Mouse (Mus musculus): ENCODE data around the gene Plekha8. TPM values are rescaled to one million over a fixed set of nuclear protein-coding genes. Genes with fewer than 3 reads are reported as not detected.

The Plekha8 gene
- total RNA-seq, 1 experiment = 19.1 TPM

GRCm38 (mm10) chr6:54685103-54685502 is 90.2 kb downstream of the Plekha8 start:
- no peak for DNase-seq (ENCODE audit: low read depth, low spot score)
- no peak overlapping the region for H3K9ac ChIP-seq (ENCODE audit: insufficient read depth, low read depth, low read length, poor library complexity, severe bottlenecking)
- no peaks in the 10 kb centered on the region for H3K36me3 ChIP-seq (ENCODE audit: control insufficient read depth, insufficient read depth, low read length, poor library complexity, severe bottlenecking)
- H3K9me3 ChIP-seq (ENCODE audit: control insufficient read depth, insufficient read depth, low read depth, low read length) = no peaks in the 10 kb centered on the region
- peaks cover 0 to 10% of the 10 kb centered on the region in 2 experiments; a peak in 2 of 4 replicates for H3K4me1 ChIP-seq (ENCODE audit: control insufficient read depth in 2 of 2, insufficient read depth in 2 of 2, low read length in 2 of 2, poor library complexity in 1 of 2)
- H3K4me3 ChIP-seq (ENCODE audit: insufficient read depth in 1 of 2, low read depth in 1 of 2, low read length in 2 of 2, poor library complexity in 1 of 2, severe bottlenecking in 1 of 2) = no peak overlapping the region
- TF ChIP-seq CHD2 (IDR thresholded peaks at IDR 0.05; ENCODE audit: low read depth, low read length) (no peak), HCFC1 (IDR thresholded peaks at IDR 0.05; ENCODE audit: borderline replicate concordance, insufficient read depth, low read length) (no peak), ZC3H11A (IDR thresholded peaks at IDR 0.05; ENCODE audit: borderline replicate concordance, low read depth, low read length) (no peak), ZNF384 (IDR thresholded peaks at IDR 0.05; ENCODE audit: low read depth, low read length) (no peak), MAFK (IDR thresholded peaks at IDR 0.05; ENCODE audit: insufficient read depth, low read depth, low read length) (no peak)
- no peak overlapping the region for H3K27ac ChIP-seq (ENCODE audit: insufficient read depth, low read depth, low read length, poor library complexity, severe bottlenecking)
- in situ Hi-C loops (cut with MboI; ENCODE audit: low sequenced_read_pairs in 2 of 2, unreplicated experiment in 2 of 2) = no loop called here

GRCm38 (mm10) chr6:54685716-54686395 is 90.9 kb downstream of the Plekha8 start:
- Histone ChIP-seq H3K27ac (ENCODE audit: insufficient read depth, low read depth, low read length, poor library complexity, severe bottlenecking) (no peak overlapping the region), H3K36me3 (ENCODE audit: control insufficient read depth, insufficient read depth, low read length, poor library complexity, severe bottlenecking) (no peaks in the 10 kb centered on the region), H3K9ac (ENCODE audit: insufficient read depth, low read depth, low read length, poor library complexity, severe bottlenecking) (no peak overlapping the region), H3K9me3 (ENCODE audit: control insufficient read depth, insufficient read depth, low read depth, low read length) (no peaks in the 10 kb centered on the region), H3K4me1 (ENCODE audit: control insufficient read depth in 2 of 2, insufficient read depth in 2 of 2, low read length in 2 of 2, poor library complexity in 1 of 2) (peaks cover 0 to 8% of the 10 kb centered on the region in 2 experiments; a peak in 2 of 4 replicates), H3K4me3 (ENCODE audit: insufficient read depth in 1 of 2, low read depth in 1 of 2, low read length in 2 of 2, poor library complexity in 1 of 2, severe bottlenecking in 1 of 2) (no peak overlapping the region)
- no peak for TF ChIP-seq MAFK (IDR thresholded peaks at IDR 0.05; ENCODE audit: insufficient read depth, low read depth, low read length)
- no peak for TF ChIP-seq ZNF384 (IDR thresholded peaks at IDR 0.05; ENCODE audit: low read depth, low read length)
- TF ChIP-seq HCFC1 (IDR thresholded peaks at IDR 0.05; ENCODE audit: borderline replicate concordance, insufficient read depth, low read length) = no peak
- TF ChIP-seq ZC3H11A (IDR thresholded peaks at IDR 0.05; ENCODE audit: borderline replicate concordance, low read depth, low read length) = no peak
- no peak for TF ChIP-seq CHD2 (IDR thresholded peaks at IDR 0.05; ENCODE audit: low read depth, low read length)
- in situ Hi-C loops (cut with MboI; ENCODE audit: low sequenced_read_pairs in 2 of 2, unreplicated experiment in 2 of 2) = no loop called here
- DNase-seq (ENCODE audit: low read depth, low spot score) = no peak

DNA sequence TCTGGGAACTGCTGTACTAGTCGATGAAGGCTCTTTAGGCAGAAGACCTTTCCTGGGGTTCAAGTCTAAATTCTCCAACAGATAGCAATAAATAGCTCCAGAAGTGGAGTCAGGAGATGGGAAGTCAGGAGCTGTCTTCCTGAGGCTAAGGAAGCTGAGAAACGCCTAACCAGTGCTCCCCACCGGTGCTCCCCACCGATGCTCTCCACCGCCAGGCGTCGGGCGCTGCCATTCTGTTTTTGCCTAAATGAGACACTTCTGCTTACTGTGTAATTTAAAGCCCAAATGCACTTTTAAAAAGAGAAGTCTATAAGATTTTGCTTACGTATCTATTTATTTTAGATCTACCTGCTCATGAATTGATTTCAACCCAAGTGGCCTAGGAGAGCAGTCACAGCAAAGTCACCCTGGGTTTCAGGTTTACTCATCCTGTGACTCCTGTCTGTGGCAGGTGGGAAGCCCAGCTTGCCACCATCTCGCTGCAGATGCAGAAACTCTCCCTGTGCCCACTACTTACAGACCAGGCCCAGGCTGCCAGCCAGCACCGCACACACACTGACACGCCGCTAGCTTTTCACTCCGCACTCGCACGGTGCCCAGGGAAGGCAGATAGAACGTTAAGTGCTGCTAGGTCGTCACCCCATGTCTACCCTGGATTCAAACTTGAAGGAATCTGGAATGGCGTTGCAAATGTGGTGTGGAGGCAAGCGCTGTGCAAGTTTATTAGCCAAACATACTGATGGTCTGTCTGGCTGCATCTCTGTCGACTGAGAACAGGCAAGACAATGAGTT is 92.2 kb downstream of the Plekha8 start:
- in situ Hi-C loops (cut with MboI; ENCODE audit: low sequenced_read_pairs in 2 of 2, unreplicated experiment in 2 of 2) = no loop called here
- H3K9me3 ChIP-seq (ENCODE audit: control insufficient read depth, insufficient read depth, low read depth, low read length) = no peaks in the 10 kb centered on the region
- no peak for DNase-seq (ENCODE audit: low read depth, low spot score)
- peaks cover 0 to 9% of the 10 kb centered on the region in 2 experiments; a peak in 1 of 4 replicates for H3K4me1 ChIP-seq (ENCODE audit: control insufficient read depth in 2 of 2, insufficient read depth in 2 of 2, low read length in 2 of 2, poor library complexity in 1 of 2)
- H3K4me3 ChIP-seq (ENCODE audit: insufficient read depth in 1 of 2, low read depth in 1 of 2, low read length in 2 of 2, poor library complexity in 1 of 2, severe bottlenecking in 1 of 2) = no peak overlapping the region
- TF ChIP-seq ZC3H11A (IDR thresholded peaks at IDR 0.05; ENCODE audit: borderline replicate concordance, low read depth, low read length) (no peak), MAFK (IDR thresholded peaks at IDR 0.05; ENCODE audit: insufficient read depth, low read depth, low read length) (no peak), HCFC1 (IDR thresholded peaks at IDR 0.05; ENCODE audit: borderline replicate concordance, insufficient read depth, low read length) (no peak), ZNF384 (IDR thresholded peaks at IDR 0.05; ENCODE audit: low read depth, low read length) (no peak), CHD2 (IDR thresholded peaks at IDR 0.05; ENCODE audit: low read depth, low read length) (no peak)
- no peak overlapping the region for H3K9ac ChIP-seq (ENCODE audit: insufficient read depth, low read depth, low read length, poor library complexity, severe bottlenecking)
- no peaks in the 10 kb centered on the region; the same call in 1 of the 2 replicates for H3K36me3 ChIP-seq (ENCODE audit: control insufficient read depth, insufficient read depth, low read length, poor library complexity, severe bottlenecking)
- H3K27ac ChIP-seq (ENCODE audit: insufficient read depth, low read depth, low read length, poor library complexity, severe bottlenecking) = no peak overlapping the region

GRCm38 (mm10) chr6:54688467-54689323 is 93.8 kb downstream of the Plekha8 start:
- in situ Hi-C loops (cut with MboI; ENCODE audit: low sequenced_read_pairs in 2 of 2, unreplicated experiment in 2 of 2) = no loop called here
- Histone ChIP-seq H3K9me3 (ENCODE audit: control insufficient read depth, insufficient read depth, low read depth, low read length) (no peaks in the 10 kb centered on the region), H3K36me3 (ENCODE audit: control insufficient read depth, insufficient read depth, low read length, poor library complexity, severe bottlenecking) (no peaks in the 10 kb centered on the region; the same call in 1 of the 2 replicates), H3K27ac (ENCODE audit: insufficient read depth, low read depth, low read length, poor library complexity, severe bottlenecking) (no peak overlapping the region; the same call in 1 of the 2 replicates), H3K4me1 (ENCODE audit: control insufficient read depth in 2 of 2, insufficient read depth in 2 of 2, low read length in 2 of 2, poor library complexity in 1 of 2) (peaks cover 0 to 6% of the 10 kb centered on the region in 2 experiments; a peak in 1 of 4 replicates), H3K9ac (ENCODE audit: insufficient read depth, low read depth, low read length, poor library complexity, severe bottlenecking) (no peak overlapping the region), H3K4me3 (ENCODE audit: insufficient read depth in 1 of 2, low read depth in 1 of 2, low read length in 2 of 2, poor library complexity in 1 of 2, severe bottlenecking in 1 of 2) (no peak overlapping the region)
- TF ChIP-seq ZNF384 (IDR thresholded peaks at IDR 0.05; ENCODE audit: low read depth, low read length) = no peak
- no peak for TF ChIP-seq HCFC1 (IDR thresholded peaks at IDR 0.05; ENCODE audit: borderline replicate concordance, insufficient read depth, low read length)
- no peak for DNase-seq (ENCODE audit: low read depth, low spot score)
